Mouse (Mus musculus) myocyte (in vitro differentiated cells): ENCODE results near the gene Thada. TPM values are rescaled to one million over a fixed set of nuclear protein-coding genes. Genes with fewer than 3 reads are reported as not detected.

Experiments
- H3K27me3 ChIP-seq: one replicate; pipeline ENCODE4 v1.6.1; 2011; ENCODE audit not compliant: control insufficient read depth, insufficient read depth, insufficient read length
- H3K36me3 ChIP-seq: one replicate; pipeline ENCODE4 v1.6.1; 2011; ENCODE audit not compliant: control insufficient read depth, insufficient read depth
- H3K4me2 ChIP-seq: one replicate; pipeline ENCODE4 v1.6.1; 2011; ENCODE audit warnings: low read depth, control low read depth
- H3K4me3 ChIP-seq: one replicate; pipeline ENCODE4 v1.5.1; 2011; ENCODE audit warnings: mild to moderate bottlenecking, control low read depth, moderate library complexity
- H3K79me2 ChIP-seq: one replicate; pipeline ENCODE4 v1.6.1; 2011; ENCODE audit not compliant: control insufficient read depth, insufficient read depth
- H3ac ChIP-seq: one replicate; pipeline ENCODE4 v1.6.1; 2011; ENCODE audit not compliant: control insufficient read depth, insufficient read length
- CEBPB ChIP-seq: IDR thresholded peaks from 2 replicates; pipeline ENCODE4 v1.6.1; 2011; ENCODE audit warnings: mild to moderate bottlenecking, moderate library complexity; ENCODE audit not compliant: poor library complexity, insufficient read depth, severe bottlenecking
- E2F4 ChIP-seq: IDR thresholded peaks from one replicate; pipeline ENCODE4 v1.6.1; 2011; ENCODE audit warnings: mild to moderate bottlenecking, control low read depth, moderate library complexity; ENCODE audit not compliant: insufficient read depth
- MAX ChIP-seq: IDR thresholded peaks from one replicate; pipeline ENCODE4 v1.6.1; 2011; ENCODE audit warnings: low read depth, mild to moderate bottlenecking, control low read depth
- MYOD1 ChIP-seq, 3 experiments: IDR thresholded peaks; one replicate each; pipeline ENCODE4 v1.6.1; 2011; ENCODE audit warnings: control low read depth in 2 of 3, low read depth in 2 of 3, mild to moderate bottlenecking in 2 of 3, moderate library complexity in 1 of 3; ENCODE audit not compliant: insufficient read length in 2 of 3, control insufficient read depth in 1 of 3
- MYOG ChIP-seq, 3 experiments: IDR thresholded peaks; one replicate each; pipeline ENCODE4 v1.6.1; 2011; ENCODE audit warnings: control low read depth in 2 of 3, low read depth in 2 of 3, mild to moderate bottlenecking in 2 of 3; ENCODE audit not compliant: insufficient read length in 2 of 3, control insufficient read depth in 1 of 3, insufficient read depth in 1 of 3
- POLR2A ChIP-seq: IDR thresholded peaks from one replicate; pipeline ENCODE4 v1.6.1; 2011; ENCODE audit warnings: low read depth, mild to moderate bottlenecking, control low read depth, moderate library complexity; ENCODE audit not compliant: insufficient read length
- POLR2AphosphoS2 ChIP-seq: IDR thresholded peaks from one replicate; pipeline ENCODE4 v1.6.1; 2011; ENCODE audit warnings: low read depth, control low read depth; ENCODE audit not compliant: insufficient read length
- REST ChIP-seq: IDR thresholded peaks from one replicate; pipeline ENCODE4 v1.6.1; 2011; ENCODE audit warnings: mild to moderate bottlenecking, control low read depth, moderate library complexity; ENCODE audit not compliant: insufficient read depth, insufficient read length
- SRF ChIP-seq: IDR thresholded peaks from one replicate; pipeline ENCODE4 v1.6.1; 2011; ENCODE audit warnings: low read depth; ENCODE audit not compliant: control insufficient read depth, insufficient read length
- TCF12 ChIP-seq: IDR thresholded peaks from one replicate; pipeline ENCODE4 v1.6.1; 2011; ENCODE audit warnings: mild to moderate bottlenecking, control low read depth; ENCODE audit not compliant: poor library complexity, insufficient read depth, severe bottlenecking
- TCF3 ChIP-seq: IDR thresholded peaks from one replicate; pipeline ENCODE4 v1.6.1; 2011; ENCODE audit warnings: low read depth, control low read depth; ENCODE audit not compliant: insufficient read length
- USF1 ChIP-seq: IDR thresholded peaks from one replicate; pipeline ENCODE4 v1.6.1; 2011; ENCODE audit warnings: low read depth, mild to moderate bottlenecking, control low read depth, moderate library complexity
- polyA plus RNA-seq: library from polyadenylated mRNA; unstranded; fragments of >200 nt; fragmentation: generic; extraction: Trizol; gene quantifications from one replicate; pipeline ENCODE4 v1.2.1, GENCODE M21; 2012; ENCODE audit warnings: missing spikeins

The Thada gene
- polyA plus RNA-seq, 1 experiment, result 5.5 TPM

DNA sequence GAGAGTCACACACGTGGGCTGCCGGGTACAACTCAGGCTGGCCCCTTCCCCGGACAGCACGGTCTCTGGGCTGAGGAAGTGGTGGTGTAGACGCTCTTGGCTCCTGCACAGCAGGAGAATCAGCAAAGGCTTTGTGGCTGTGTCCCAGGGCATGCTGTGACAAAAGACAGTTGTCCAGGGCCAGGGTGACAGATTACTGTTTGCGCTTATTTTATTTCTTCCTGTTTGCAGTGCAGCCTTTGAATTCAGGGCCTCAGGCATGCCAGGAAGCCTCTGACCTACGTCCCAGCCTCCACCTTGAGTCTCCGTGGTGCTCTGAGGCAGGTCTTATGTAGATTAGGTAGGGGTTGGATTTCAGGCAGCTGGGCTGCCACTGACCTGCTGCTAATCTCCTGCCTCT lies 288.5 kb downstream of the Thada start:
- no peak overlapping the region for H3ac ChIP-seq
- H3K36me3 ChIP-seq, result no peaks in the 10 kb centered on the region
- H3K79me2 ChIP-seq, result no peaks in the 10 kb centered on the region
- TF ChIP-seq POLR2AphosphoS2, result no peak
- no peak for TF ChIP-seq MYOD1 (IDR thresholded peaks at IDR 0.05; ENCODE audit: control insufficient read depth in 1 of 3, insufficient read length in 2 of 3, low read depth in 2 of 3)
- TF ChIP-seq MYOG (IDR thresholded peaks at IDR 0.05; ENCODE audit: control insufficient read depth in 1 of 3, insufficient read depth in 1 of 3, insufficient read length in 2 of 3, low read depth in 2 of 3), result no peak
- no peak for TF ChIP-seq REST
- TF ChIP-seq CEBPB, result no peak
- TF ChIP-seq POLR2A, result no peak
- TF ChIP-seq TCF12, result no peak
- no peak for TF ChIP-seq MAX
- TF ChIP-seq SRF, result no peak
- no peak for TF ChIP-seq USF1
- TF ChIP-seq TCF3, result no peak
- H3K4me3 ChIP-seq, result no peak overlapping the region
- H3K27me3 ChIP-seq, result no peaks in the 10 kb centered on the region
- no peak overlapping the region for H3K4me2 ChIP-seq

DNA sequence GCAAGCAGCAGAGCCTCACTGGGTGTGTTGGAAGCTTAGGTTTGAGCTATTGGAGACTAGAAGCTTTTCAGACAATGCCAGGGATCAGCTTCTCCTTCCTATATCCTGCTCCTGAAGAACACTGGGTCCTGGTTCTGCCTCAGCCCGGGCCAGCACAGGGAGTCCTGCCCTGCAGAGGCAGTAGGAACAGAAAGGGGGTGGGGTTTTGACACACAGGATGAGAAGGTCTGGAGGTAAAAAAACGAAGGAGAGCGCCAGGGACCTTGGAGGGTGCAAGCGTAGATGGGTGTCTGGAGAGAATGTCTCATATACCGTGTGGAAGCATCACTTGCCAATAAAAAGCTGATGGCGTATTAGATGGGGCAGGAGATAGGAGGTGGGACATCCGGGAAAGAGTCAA lies 289.6 kb downstream of the Thada start:
- no peaks in the 10 kb centered on the region for H3K27me3 ChIP-seq
- H3K36me3 ChIP-seq, result no peaks in the 10 kb centered on the region
- TF ChIP-seq MYOD1 (IDR thresholded peaks at IDR 0.05; ENCODE audit: control insufficient read depth in 1 of 3, insufficient read length in 2 of 3, low read depth in 2 of 3) (no peak), POLR2A (no peak), SRF (no peak), TCF12 (no peak), REST (no peak), CEBPB (no peak), USF1 (no peak), MAX (no peak), POLR2AphosphoS2 (no peak), E2F4 (no peak), TCF3 (no peak), MYOG (IDR thresholded peaks at IDR 0.05; ENCODE audit: control insufficient read depth in 1 of 3, insufficient read depth in 1 of 3, insufficient read length in 2 of 3, low read depth in 2 of 3) (no peak)
- H3K4me3 ChIP-seq, result no peak overlapping the region
- H3K79me2 ChIP-seq, result no peaks in the 10 kb centered on the region
- H3K4me2 ChIP-seq, result no peak overlapping the region
- H3ac ChIP-seq, result no peak overlapping the region

DNA sequence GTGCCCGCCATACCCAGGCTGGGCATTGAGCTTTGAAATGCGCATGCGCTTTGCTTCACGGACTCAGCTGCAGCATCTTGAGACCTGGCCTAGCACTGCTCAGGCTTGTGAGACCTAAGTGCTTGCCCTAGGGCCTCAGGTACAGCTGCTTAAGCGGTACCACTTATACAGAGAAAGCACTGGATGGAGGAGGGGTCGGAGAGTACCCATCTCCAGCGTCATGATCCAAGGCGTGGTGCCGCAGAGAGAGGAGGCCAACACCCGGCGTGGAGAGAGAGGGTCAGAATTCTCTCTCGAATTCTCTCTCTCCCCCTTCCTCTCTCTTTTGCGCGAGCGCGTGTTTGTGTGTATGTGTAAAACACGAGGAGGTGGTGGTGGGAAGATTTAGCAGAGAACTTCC lies 290.8 kb downstream of the Thada start:
- Histone ChIP-seq H3K4me2 (no peak overlapping the region), H3K36me3 (no peaks in the 10 kb centered on the region), H3K4me3 (no peak overlapping the region), H3K27me3 (no peaks in the 10 kb centered on the region), H3K79me2 (no peaks in the 10 kb centered on the region), H3ac (no peak overlapping the region)
- TF ChIP-seq E2F4, result no peak
- no peak for TF ChIP-seq MYOD1 (IDR thresholded peaks at IDR 0.05; ENCODE audit: control insufficient read depth in 1 of 3, insufficient read length in 2 of 3, low read depth in 2 of 3)
- TF ChIP-seq TCF3, result no peak
- no peak for TF ChIP-seq POLR2AphosphoS2

GRCm38 (mm10) chr17:84167377-84167776 lies 298.6 kb downstream of the Thada start:
- no peak overlapping the region for H3K4me2 ChIP-seq
- H3K79me2 ChIP-seq, result no peaks in the 10 kb centered on the region
- no peak overlapping the region for H3ac ChIP-seq
- no peaks in the 10 kb centered on the region for H3K36me3 ChIP-seq
- no peaks in the 10 kb centered on the region for H3K27me3 ChIP-seq
- no peak overlapping the region for H3K4me3 ChIP-seq
- no peak for TF ChIP-seq TCF12
- no peak for TF ChIP-seq POLR2A
- no peak for TF ChIP-seq REST
- TF ChIP-seq MYOD1 (IDR thresholded peaks at IDR 0.05; ENCODE audit: control insufficient read depth in 1 of 3, insufficient read length in 2 of 3, low read depth in 2 of 3), result no peak
- TF ChIP-seq MAX, result no peak
- TF ChIP-seq E2F4, result no peak
- TF ChIP-seq MYOG (IDR thresholded peaks at IDR 0.05; ENCODE audit: control insufficient read depth in 1 of 3, insufficient read depth in 1 of 3, insufficient read length in 2 of 3, low read depth in 2 of 3), result no peak
- TF ChIP-seq POLR2AphosphoS2, result no peak
- TF ChIP-seq SRF, result no peak
- TF ChIP-seq USF1, result no peak
- no peak for TF ChIP-seq TCF3
- TF ChIP-seq CEBPB, result no peak

- Histone ChIP-seq H3K79me2 (no peaks in the 10 kb centered on the region), H3K4me2 (no peak overlapping the region), H3K36me3 (no peaks in the 10 kb centered on the region), H3K27me3 (no peaks in the 10 kb centered on the region), H3K4me3 (no peak overlapping the region), H3ac (no peak overlapping the region)
- no peak for TF ChIP-seq REST
- TF ChIP-seq POLR2A, result no peak
- no peak for TF ChIP-seq CEBPB
- TF ChIP-seq TCF12, result no peak
- no peak for TF ChIP-seq E2F4
- TF ChIP-seq TCF3, result no peak
Measured at GRCm38 (mm10) chr17:84166135-84166860, 299.7 kb downstream of the Thada start.
